Mouse (Mus musculus): ENCODE results near the gene Gm17482. TPM values are rescaled to one million over a fixed set of nuclear protein-coding genes. Genes with fewer than 3 reads are reported as not detected.

The Gm17482 gene
- polyA plus RNA-seq, 1 experiment from 2014 or later: not detected

GRCm38 (mm10) chr6:115293877-115294276, 66.7 kb downstream of the Gm17482 start:
- H3K9me3 ChIP-seq (replicated peaks): no peaks in the 10 kb centered on the region
- no peak for ATAC-seq (ENCODE audit: low read depth)
- no peaks in the 10 kb centered on the region for H3K27me3 ChIP-seq
- H3K4me1 ChIP-seq (replicated peaks): no peaks in the 10 kb centered on the region
- H3K36me3 ChIP-seq: no peaks in the 10 kb centered on the region
- DNase-seq: no peak
- 68% methylated on average over 2 of the region's 2 CpGs for WGBS (ENCODE audit: insufficient replicate concordance)
- H3K9ac ChIP-seq: no peak overlapping the region
- no peak overlapping the region for H3K4me3 ChIP-seq (replicated peaks)
- H3K27ac ChIP-seq: no peak overlapping the region
- H3K4me2 ChIP-seq: no peak overlapping the region

GRCm38 (mm10) chr6:115307134-115307533, 80.0 kb downstream of the Gm17482 start:
- Histone ChIP-seq H3K9me3 (replicated peaks) (no peaks in the 10 kb centered on the region), H3K36me3 (no peaks in the 10 kb centered on the region), H3K27ac (no peak overlapping the region), H3K4me2 (no peak overlapping the region), H3K9ac (no peak overlapping the region), H3K4me1 (replicated peaks) (no peaks in the 10 kb centered on the region), H3K27me3 (no peaks in the 10 kb centered on the region), H3K4me3 (replicated peaks) (no peak overlapping the region)
- WGBS (ENCODE audit: insufficient replicate concordance): 46% methylated on average over 2 of the region's 2 CpGs
- DNase-seq: no peak
- no peak for ATAC-seq (ENCODE audit: low read depth)

Other genes with a start within 250 kb of the Gm17482 start
- gene Tamm41, start 189.5 kb upstream of the Gm17482 start, polyA plus RNA-seq (2015; fragmentation: Nextera tagmentation; extraction: Ambion mirVana): 40.8 and 41.9 TPM in 2 replicates
- 0.08 and 0.09 TPM in 2 replicates for gene Syn2, start 92.4 kb upstream of the Gm17482 start, polyA plus RNA-seq (2015; fragmentation: Nextera tagmentation; extraction: Ambion mirVana)
- 0.02 and 0.03 TPM in 2 replicates for gene Timp4, start 24.9 kb downstream of the Gm17482 start, polyA plus RNA-seq (2015; fragmentation: Nextera tagmentation; extraction: Ambion mirVana)
- 1.2 and 1.3 TPM in 2 replicates for gene Pparg, start 133.6 kb downstream of the Gm17482 start, polyA plus RNA-seq (2015; fragmentation: Nextera tagmentation; extraction: Ambion mirVana)

Data from liver, embryonic 13.5 days (tissue).